ENCODE assay signal across 24 mouse cellular contexts in genomic region chr12:25138616-25139015, GRCm38 (mm10). TPM values are rescaled to one million over a fixed set of nuclear protein-coding genes. Genes with fewer than 3 reads are reported as not detected.
A peak's percentile ranks its signal among the peaks of the same experiment; 100 is the strongest.
DNase-seq lines count a peak whose midpoint lies in the region; ATAC-seq and TF ChIP-seq lines count a peak whose summit lies in the region.
"Had no signal": no experiment of that assay in that cellular context is flagged by ENCODE, and none has a peak within 500 bp of the region (broad histone marks: within the 10 kb centered on the region; RNA-seq: fewer than 3 reads in every experiment).

No protein-coding gene starts in this region.

- peak; percentile 52 for ATAC-seq in intestine, embryonic 14.5 days (replicated peaks; ENCODE audit: low FRiP score, low TSS enrichment, low read depth)
- no peak for ATAC-seq in intestine, postnatal 0 days
- ATAC-seq in intestine, embryonic 15.5 days, result peak; percentile 63
- no peak for ATAC-seq in erythroblast, adult 5-6 weeks (replicated peaks; ENCODE audit: low FRiP score, poor library complexity, severe bottlenecking)
- ATAC-seq: activated CD4-positive, CD25-positive, alpha-beta regulatory T cell, adult 4 months; CD4-positive, CD25-positive, alpha-beta regulatory T cell, adult 4 months; forebrain, embryonic 14.5 days; forebrain, embryonic 16.5 days; Patski had no signal

- H3K4me1 ChIP-seq in intestine, embryonic 14.5 days (replicated peaks; ENCODE audit: control insufficient read depth, insufficient read depth, low read length), result 0 out of 2 replicates have a peak, but pooled peaks cover 11% of the 10 kb centered on the region
- H3K4me1 ChIP-seq in intestine, postnatal 0 days (replicated peaks; ENCODE audit: control insufficient read depth, insufficient read depth, low read length), result no peaks in the 10 kb centered on the region
- H3K4me1 ChIP-seq in intestine, embryonic 15.5 days (replicated peaks), result peaks cover 6% of the 10 kb centered on the region
- H3K4me1 ChIP-seq: embryonic facial prominence, embryonic 10.5 days; embryonic facial prominence, embryonic 12.5 days had no signal

- peak; percentile 56 for DNase-seq in adrenal gland, adult 2 months
- DNase-seq in adrenal gland, adult 18-20 months (ENCODE audit: low spot score in 2 of 2), result no peak
- no peak for DNase-seq in intestine, embryonic 14.5 days (ENCODE audit: low spot score)
- DNase-seq: adrenal gland, adult 8-10 months; adrenal gland, postnatal 14 days; B cell, adult 2 months; cerebellum, adult 11-12 months; cerebellum, adult 2 months; cerebellum, adult 9-10 months; cerebellum, postnatal 10 days; cerebellum, postnatal 25 days had no signal

- no peak overlapping the region for H3K4me3 ChIP-seq in intestine, embryonic 14.5 days (ENCODE audit: low read depth, low read length)
- no peak overlapping the region for H3K4me3 ChIP-seq in intestine, postnatal 0 days (ENCODE audit: low read depth, low read length)
- no peak overlapping the region for H3K4me3 ChIP-seq in intestine, embryonic 15.5 days (replicated peaks)
- H3K4me3 ChIP-seq: embryonic facial prominence, embryonic 10.5 days; embryonic facial prominence, embryonic 12.5 days; erythroblast, embryonic 14.5 days had no signal

- no peak for TF ChIP-seq CTCF in intestine, postnatal 0 days (IDR thresholded peaks at IDR 0.05; ENCODE audit: low read depth)

- H3K27me3 ChIP-seq in intestine, embryonic 14.5 days (replicated peaks; ENCODE audit: control insufficient read depth, insufficient read depth, low read length), result no peaks in the 10 kb centered on the region
- H3K27me3 ChIP-seq in intestine, postnatal 0 days (replicated peaks; ENCODE audit: control insufficient read depth, insufficient read depth, low read length), result no peaks in the 10 kb centered on the region
- H3K27me3 ChIP-seq in intestine, embryonic 15.5 days (replicated peaks), result no peaks in the 10 kb centered on the region
- H3K27me3 ChIP-seq: CH12.LX; embryonic facial prominence, embryonic 12.5 days; Patski had no signal

- WGBS in intestine, embryonic 14.5 days, result 75% methylated on average over 4 of the region's 4 CpGs
- WGBS in intestine, postnatal 0 days, result 61% methylated on average over 4 of the region's 4 CpGs
- WGBS in intestine, embryonic 15.5 days, result 68% methylated on average over 4 of the region's 4 CpGs

- no peaks in the 10 kb centered on the region for H3K36me3 ChIP-seq in intestine, embryonic 14.5 days (ENCODE audit: control insufficient read depth, insufficient read depth, low read length)
- H3K36me3 ChIP-seq in intestine, postnatal 0 days (ENCODE audit: control insufficient read depth, insufficient read depth), result no peaks in the 10 kb centered on the region
- no peaks in the 10 kb centered on the region for H3K36me3 ChIP-seq in intestine, embryonic 15.5 days
- H3K36me3 ChIP-seq: embryonic facial prominence, embryonic 10.5 days; embryonic facial prominence, embryonic 12.5 days; G1E had no signal

- no peak overlapping the region for H3K9ac ChIP-seq in intestine, embryonic 14.5 days (ENCODE audit: low read length)
- H3K9ac ChIP-seq in intestine, postnatal 0 days (ENCODE audit: low read depth, low read length), result no peak overlapping the region
- H3K9ac ChIP-seq in intestine, embryonic 15.5 days, result no peak overlapping the region
- H3K9ac ChIP-seq: embryonic facial prominence, embryonic 12.5 days had no signal

- H3K27ac ChIP-seq in intestine, embryonic 14.5 days (ENCODE audit: low read depth), result peak overlapping the region; percentile 65
- no peak overlapping the region for H3K27ac ChIP-seq in intestine, postnatal 0 days (ENCODE audit: low read depth, low read length)
- H3K27ac ChIP-seq in intestine, embryonic 15.5 days, result peak overlapping the region; percentile 71
- H3K27ac ChIP-seq: embryonic facial prominence, embryonic 10.5 days; embryonic facial prominence, embryonic 12.5 days had no signal

- no peaks in the 10 kb centered on the region for H3K9me3 ChIP-seq in intestine, embryonic 14.5 days (ENCODE audit: control insufficient read depth, low read length)
- H3K9me3 ChIP-seq in intestine, postnatal 0 days (ENCODE audit: control insufficient read depth), result no peaks in the 10 kb centered on the region
- H3K9me3 ChIP-seq in intestine, embryonic 15.5 days, result no peaks in the 10 kb centered on the region
- H3K9me3 ChIP-seq: embryonic facial prominence, embryonic 10.5 days; embryonic facial prominence, embryonic 12.5 days had no signal

- H3K4me2 ChIP-seq in intestine, embryonic 14.5 days (ENCODE audit: low read length), result no peak overlapping the region
- H3K4me2 ChIP-seq in intestine, postnatal 0 days (replicated peaks; ENCODE audit: low read depth), result no peak overlapping the region
- H3K4me2 ChIP-seq in intestine, embryonic 15.5 days (replicated peaks), result peak overlapping the region; percentile 26; the same call in 1 of the 2 replicates
- H3K4me2 ChIP-seq: embryonic facial prominence, embryonic 12.5 days had no signal

RNA-seq across cellular contexts. Expression of gene Id2, which starts 41.7 kb away (rescaled TPM):
- 100 to 1,000 TPM; 314 to 605 TPM for total RNA-seq in adrenal gland, adult 2 months (2021)
- 408 and 447 TPM in 2 replicates for polyA plus RNA-seq in adrenal gland, adult 2 months (2012; rRNA removed)
- total RNA-seq in adrenal gland, adult 18-20 months (2021), result 100 to 1,000 TPM; 404 to 543 TPM
- polyA plus RNA-seq in intestine, embryonic 14.5 days (2014; fragmentation: Nextera tagmentation; extraction: Ambion mirVana), result 502 and 573 TPM in 2 replicates
- polyA plus RNA-seq in intestine, postnatal 0 days (2015; fragmentation: Nextera tagmentation; extraction: Ambion mirVana), result 313 and 344 TPM in 2 replicates
- 360 and 449 TPM in 2 replicates for polyA plus RNA-seq in intestine, embryonic 15.5 days (2015; fragmentation: Nextera tagmentation; extraction: Ambion mirVana)
- 49.2 and 51.4 TPM in 2 replicates for total RNA-seq in erythroblast, adult 5-6 weeks (2015; ENCODE audit: low replicate concordance)
- 22.7 and 30.4 TPM in 2 replicates for total RNA-seq in erythroblast, adult 5-6 weeks (2017; ENCODE audit: low replicate concordance)
- polyA plus RNA-seq: erythroblast, embryonic 14.5 days; G1E had no signal

Comparison
In these comparisons a context has a peak if more than half of its experiments do, and no peak if none do; other contexts are left out.
1. ATAC-seq: peak in intestine, embryonic 14.5 days (single experiment) and intestine, embryonic 15.5 days (single experiment); none in intestine, postnatal 0 days (single experiment) and erythroblast, adult 5-6 weeks (single experiment).